Mouse (Mus musculus): ENCODE data around the gene Nfat5.
A peak's percentile ranks its signal among the peaks of the same experiment; 100 is the strongest.

The Nfat5 gene

DNA sequence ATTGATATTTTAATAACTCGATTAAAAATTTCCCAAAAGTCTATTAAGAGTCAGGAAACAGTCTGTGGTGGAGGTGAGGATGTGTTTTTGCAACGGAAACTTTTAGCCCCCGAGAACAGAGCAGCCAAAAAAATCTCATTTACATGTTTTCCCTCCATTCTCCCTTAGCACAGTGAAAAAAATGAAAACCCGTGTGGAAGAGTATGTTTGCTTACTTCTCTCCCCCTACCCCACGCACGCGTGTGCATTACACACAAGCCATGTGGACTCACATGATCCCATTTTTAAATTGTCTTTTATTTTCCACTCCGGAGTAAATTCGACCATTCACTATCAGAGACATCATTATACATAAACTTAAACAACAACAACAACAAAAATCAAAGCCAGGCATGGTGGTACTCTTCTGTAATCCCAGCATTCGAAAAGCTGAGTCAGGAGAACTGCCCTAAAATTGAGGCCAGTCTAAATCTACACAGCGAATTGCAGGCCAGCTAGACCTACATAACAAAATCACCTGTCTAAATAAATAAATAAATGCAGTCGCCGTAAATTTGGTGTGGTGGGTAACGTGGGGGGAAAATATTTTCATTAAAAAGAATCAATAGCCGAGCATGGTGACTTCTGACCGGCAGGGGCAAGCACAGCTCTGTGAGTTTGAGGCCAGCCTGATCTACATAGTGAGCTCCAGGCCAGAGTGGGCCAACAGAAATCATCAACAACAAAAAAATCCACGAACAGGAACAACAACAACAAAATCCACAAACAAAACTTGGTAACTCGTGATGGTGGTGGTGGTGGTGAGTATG, 947 bp upstream of the Nfat5 start:
- peak; percentile 22 for DNase-seq (ENCODE audit: low spot score)

DNA sequence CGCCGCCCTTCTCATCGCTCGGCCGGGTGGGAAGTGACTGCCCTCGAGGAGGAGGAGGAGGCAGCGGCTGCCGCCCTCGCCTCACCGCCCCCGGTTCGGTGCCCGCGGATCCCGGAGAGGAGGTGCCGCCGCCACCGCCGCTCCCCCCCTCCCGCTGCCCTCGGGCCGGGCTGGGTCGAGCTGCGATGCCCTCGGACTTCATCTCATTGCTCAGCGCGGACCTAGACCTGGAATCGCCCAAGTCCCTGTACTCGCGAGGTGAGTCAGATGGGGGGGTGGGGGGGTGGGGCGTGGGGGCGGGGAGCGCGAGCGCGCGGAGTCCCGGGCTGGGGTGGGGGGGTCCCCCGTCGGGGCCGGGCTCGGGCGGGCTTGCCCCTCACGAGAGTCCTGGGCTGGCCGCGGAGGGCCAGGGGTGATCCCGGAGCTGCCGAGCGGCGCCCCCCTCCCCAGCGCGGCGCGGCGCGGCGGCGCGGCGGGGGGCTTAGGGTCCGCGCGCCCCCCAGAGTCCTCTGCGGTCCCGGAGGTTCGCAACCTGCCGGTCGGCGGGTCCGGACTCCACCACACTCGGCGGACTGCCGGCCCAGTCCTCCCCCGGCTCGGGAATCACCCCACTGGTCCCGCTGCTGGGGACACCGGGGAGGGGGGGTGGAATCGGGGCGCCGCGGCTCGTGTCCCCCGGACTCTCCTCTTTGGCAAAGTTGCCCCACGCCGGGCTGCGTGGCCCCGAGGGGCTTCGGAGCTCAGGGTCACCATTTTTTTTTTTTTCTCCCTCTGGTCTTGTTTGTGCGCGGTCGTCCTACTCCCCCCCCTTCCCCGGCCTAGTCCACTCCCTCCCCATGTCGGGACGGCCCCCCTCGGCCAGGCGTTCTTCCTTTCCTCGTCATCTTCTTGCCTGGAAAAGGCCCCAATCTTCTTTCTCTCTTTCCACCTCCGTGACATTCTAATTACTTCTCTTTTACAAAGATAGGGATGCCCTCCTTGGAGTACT, 665 bp downstream of the Nfat5 start:
- DNase-seq (ENCODE audit: low spot score), result peak; percentile 5

DNA sequence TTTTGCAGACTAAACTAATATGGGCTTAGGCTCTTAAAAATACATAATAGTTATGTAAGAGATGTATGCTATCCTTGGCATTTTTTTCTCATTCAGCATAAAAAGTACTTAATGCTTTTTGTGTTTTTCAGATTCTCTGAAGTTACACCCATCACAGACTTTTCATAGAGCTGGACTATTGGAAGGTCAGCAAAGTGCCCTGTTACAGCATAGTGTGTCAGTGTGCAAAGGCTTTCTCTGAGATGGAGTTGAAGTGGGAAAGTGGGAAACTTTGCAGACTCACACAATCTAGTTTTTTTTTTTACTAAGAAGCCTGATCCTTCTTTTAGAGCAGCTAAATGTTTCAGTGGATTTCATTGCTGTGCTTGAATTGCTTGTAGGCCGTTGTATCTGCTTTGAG, 2.2 kb downstream of the Nfat5 start:
- no peak for DNase-seq (ENCODE audit: low spot score)

DNA sequence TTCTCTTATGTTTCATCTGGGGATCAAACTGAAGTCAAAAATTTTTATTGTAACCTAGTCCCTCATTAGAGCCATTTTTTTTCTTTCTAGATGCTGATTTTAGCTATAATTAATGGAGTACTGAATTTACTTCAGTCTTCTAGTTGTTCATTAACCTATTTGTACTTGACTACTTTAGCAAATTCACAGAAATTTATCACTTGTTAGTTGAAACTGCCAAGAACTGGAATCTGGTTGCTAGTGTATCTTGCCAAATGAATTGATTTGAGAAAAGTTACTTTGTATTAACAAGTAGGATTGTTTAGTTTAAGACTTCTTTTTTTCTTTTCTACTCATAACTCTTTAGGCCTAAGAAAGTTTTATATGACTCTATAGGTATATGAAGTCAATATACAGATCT, 18.6 kb downstream of the Nfat5 start:
- DNase-seq (ENCODE audit: low spot score), result no peak

DNA sequence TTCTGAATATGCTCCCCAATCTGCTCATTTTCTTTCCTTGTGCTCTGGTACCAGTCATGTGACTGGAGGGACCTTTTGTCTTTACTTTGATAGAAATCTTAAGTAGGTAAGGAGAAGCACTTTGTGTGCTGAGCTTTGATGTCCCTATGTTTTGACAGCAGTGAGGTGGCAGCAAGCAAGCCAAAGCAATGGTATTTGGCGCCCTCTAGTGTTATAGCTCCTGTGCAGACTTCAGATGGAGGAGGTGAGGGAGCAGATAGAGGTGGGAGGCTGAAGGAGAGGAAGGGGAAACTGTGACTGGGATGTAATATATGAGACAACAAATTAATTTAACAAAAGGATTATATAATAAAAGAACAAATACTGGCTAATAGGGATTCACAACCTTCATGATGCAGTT, 30.9 kb downstream of the Nfat5 start:
- DNase-seq (ENCODE audit: low spot score), result peak; percentile 84

DNA sequence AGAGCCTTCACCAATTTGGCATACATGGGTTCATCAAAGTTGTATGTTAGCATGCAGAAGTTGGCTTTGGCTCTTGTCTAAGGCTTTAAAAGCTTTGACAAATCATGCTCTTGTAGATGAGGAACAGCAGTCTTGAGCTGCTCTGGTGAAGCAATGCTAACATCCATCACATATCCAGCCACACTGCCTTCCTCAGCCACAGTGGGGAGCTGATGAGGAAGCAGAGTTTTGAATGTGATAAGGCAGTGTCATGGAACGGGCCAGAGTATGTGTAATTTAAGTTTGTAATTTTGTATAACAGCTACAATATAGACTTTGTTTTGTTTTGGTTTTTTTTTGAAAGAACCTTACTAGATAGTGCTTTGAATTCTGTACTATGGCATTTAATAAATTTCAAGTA, 36.3 kb downstream of the Nfat5 start:
- DNase-seq (ENCODE audit: low spot score), result no peak

DNA sequence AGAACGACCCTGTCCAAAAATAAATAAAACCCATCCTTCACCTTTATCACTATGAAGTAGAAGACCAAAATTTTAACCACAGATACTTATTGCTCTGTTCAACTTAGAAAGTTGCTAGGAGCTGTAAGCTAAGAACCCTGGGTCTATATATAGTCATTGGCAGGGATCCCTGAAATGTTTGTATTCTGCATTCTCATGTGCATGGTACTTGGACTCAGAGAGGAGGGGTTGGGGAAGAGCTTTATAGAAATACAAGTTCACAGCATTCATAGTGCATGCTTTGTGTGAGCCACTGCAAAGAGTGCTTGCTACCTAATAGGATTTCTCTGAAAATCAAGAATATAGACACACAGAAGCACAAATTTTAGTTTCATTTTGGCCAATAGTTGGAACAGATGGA, 43.2 kb downstream of the Nfat5 start:
- no peak for DNase-seq (ENCODE audit: low spot score)

DNA sequence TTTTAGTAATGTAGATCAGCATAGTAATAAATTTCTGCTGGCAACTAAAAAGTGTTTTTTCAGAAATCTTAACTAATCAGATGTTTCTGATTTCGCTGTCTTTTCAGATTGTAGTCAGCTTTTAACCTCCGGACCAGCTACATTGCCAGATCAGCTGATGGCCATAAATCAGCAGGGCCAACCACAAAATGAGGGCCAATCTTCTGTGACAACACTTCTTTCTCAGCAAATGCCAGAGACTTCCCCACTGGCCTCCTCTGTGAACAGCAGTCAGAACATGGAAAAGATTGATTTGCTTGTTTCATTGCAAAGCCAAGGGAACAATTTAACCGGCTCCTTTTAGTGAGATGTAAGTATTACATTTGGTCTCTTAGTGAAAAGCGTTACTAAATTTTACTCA, 77.0 kb downstream of the Nfat5 start:
- no peak for DNase-seq (ENCODE audit: low spot score)

DNA sequence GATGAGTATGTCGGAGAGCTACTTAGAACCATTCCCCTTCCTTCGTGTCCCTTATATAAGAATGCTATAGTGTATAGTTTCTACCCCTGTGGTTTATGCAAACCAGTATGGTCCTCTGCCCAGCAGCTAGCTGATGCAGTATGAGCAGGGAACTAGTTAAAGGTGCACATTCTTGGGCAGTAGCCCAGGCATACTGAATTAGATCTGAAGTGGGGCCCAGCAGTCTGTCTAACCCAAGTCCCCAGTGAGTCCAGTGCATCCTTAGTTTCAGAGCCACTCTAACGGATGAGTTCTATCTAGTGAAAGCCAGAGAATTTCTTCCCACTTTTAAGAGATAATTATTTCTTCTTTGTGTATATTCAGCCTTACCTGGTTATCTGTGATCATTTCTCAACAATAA, 84.1 kb downstream of the Nfat5 start:
- DNase-seq (ENCODE audit: low spot score), result no peak

DNA sequence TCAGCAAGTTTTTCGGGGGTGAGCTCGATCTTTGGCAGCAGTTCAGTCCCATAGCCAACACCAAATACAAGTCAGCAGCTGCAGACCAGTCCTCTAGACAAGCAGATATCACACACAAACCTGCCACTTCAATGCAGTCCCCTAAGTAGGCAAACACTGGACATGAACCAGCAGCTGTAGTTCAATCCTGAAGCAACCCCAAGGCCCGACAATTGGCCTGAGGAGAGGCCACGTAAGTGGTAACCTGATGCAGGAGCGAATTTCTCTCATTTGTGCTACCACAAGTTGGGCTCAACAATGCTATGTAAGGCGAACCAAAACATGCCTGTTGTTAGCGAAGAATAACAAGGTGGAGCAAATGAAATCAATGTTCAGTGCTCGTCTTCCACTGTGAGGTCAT, 87.5 kb downstream of the Nfat5 start:
- DNase-seq (ENCODE audit: low spot score), result no peak

DNA sequence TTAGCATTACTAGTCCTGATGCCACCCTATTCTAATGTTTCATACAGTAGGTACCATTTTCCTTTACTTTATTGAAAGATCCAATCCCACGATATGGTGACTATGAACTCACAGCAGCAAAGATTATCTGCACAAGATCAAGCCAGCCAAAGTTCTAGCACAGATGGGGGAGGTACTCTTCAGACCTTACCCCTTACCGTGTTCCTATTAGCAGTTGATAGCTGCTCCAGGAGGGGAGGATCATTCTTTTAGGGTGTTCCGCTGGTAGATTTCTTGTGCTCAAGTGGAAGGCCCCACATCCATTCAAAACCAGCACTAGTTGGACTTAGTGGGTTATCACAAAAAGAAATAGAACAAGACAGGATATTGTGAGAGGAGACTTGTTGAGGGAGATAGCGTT, 88.4 kb downstream of the Nfat5 start:
- DNase-seq (ENCODE audit: low spot score), result no peak

DNA sequence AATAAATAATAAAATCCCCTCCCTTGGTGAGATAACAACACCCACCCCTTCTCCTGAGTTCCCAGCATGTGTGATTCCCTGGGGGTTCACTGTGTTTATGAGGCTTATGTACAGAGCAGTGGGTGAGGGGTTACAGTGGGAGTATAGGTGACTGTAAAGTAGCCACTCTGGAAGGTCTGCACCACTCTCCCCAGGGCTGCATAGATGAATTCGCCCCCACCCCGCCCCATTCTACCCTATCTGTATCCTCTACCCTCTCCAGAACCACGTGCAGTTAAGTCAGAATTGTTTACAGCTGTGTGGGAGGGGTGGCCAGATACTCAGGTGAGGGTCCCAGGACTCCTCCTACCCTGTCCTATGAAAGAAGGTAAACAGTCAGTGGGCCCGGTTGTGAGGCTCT, 89.6 kb downstream of the Nfat5 start:
- DNase-seq (ENCODE audit: low spot score), result no peak

DNA sequence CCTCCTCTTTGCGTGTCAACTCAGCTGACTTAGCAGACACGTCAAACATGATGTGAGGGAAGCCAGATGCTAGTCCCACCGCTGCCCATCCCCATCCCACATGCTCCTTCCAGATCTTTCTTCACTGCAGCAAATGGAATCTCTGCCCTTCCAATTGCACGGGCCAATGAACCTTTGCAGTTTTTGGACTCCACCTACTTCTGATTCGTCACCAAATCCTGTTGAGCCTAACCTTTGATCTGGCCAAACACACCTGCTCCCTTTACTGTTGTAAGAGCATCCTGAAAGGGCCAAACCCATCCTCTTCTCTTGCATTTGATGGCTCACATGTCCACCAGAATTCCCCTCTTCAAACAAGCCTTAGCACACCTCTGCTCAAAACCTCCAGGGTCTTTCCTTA, 91.4 kb downstream of the Nfat5 start:
- no peak for DNase-seq (ENCODE audit: low spot score)

DNA sequence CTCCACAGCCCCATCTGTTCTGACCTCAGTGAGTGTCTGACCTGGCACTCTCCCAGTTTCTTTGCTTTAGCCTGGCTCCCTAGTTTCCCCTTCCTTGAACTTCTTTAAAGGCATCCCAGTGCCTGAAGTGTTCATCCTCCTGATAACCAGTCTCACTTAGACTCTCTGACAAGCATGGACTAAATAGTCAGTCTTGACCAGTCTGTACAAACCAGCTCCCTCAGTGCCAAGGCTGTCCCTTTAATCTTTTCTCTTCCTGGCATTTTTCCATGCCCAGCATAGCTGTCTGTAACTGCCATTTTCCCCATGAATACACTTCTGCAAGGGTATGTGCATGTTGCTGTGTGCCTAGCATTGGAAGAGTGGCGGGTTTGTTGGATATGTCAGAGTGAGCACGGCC, 91.8 kb downstream of the Nfat5 start:
- DNase-seq (ENCODE audit: low spot score), result no peak

DNA sequence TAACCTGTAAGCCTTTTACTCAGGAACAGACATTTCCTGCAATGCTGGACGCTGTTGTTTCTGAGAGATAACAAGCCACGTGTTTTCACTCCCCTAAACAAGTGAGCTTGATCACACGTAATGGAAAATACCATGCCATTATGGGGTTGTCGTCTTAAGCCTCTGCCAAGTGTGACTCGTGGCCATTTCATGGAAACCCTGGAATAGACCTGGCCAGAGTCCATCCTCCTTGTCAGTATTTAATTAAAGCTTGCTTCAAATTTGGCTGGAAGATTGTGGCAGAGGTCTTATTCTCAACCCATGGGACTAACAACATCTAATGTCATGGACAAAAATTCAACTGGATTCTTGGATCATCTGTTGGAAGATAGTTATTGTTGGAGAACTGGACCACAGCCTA, 92.9 kb downstream of the Nfat5 start:
- DNase-seq (ENCODE audit: low spot score), result no peak

DNA sequence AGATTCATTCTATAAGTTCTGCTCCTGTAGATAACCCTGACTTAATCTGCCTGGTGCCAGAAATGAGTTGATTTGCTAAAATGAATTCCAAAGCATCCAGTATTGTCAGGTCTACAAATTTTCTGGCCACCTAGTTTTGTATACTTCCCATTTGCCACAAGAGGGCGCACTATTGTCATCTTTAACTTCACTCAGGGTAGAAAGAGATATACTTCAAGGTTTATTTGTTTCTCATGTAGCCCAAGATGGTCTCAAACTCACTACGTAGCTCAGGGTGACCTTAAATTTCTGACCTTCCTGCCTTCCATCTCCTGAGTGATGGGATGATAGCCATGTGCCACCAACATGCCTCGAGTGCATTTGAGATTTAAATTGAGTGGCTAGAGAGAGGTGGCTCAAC, 93.4 kb downstream of the Nfat5 start:
- peak; percentile 4 for DNase-seq (ENCODE audit: low spot score)

DNA sequence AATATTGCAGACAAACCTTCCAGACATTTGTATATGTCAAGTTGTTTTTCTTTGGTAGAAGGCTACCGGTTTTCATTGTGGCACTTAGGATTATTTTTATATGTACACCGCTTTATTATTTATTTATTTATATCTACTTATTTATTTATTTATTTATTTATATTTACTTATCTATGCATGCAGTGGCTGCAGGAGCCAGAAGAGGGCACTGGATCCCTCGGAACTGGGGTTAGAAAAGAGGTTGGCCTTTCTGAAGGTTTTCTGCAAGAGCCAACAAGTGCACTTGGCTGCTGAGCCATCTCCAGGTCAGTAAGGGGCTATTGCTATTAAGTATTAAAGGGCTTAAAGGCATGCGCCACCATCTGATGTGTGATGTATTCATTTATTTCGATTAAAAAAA, 94.6 kb downstream of the Nfat5 start:
- no peak for DNase-seq (ENCODE audit: low spot score)

DNA sequence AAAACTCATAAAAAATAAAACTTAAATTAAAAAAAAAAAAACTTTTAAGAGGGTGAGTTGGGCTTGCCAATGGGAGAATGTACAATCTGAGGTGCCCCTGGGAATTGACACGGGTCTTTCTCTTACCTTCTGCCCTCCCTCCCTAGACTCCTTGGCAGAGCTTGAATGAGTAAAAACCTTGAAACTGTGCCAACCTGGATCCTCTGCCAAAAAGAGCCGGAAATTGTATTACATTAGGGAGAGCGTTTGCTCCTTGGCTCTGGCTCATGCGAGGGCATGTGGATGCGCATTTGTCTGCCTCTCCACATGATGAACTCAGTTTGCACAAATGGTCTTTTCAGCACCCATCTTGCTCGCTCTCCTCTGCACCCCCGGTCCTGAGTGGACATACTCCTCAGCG, 96.3 kb downstream of the Nfat5 start:
- no peak for DNase-seq (ENCODE audit: low spot score)

DNA sequence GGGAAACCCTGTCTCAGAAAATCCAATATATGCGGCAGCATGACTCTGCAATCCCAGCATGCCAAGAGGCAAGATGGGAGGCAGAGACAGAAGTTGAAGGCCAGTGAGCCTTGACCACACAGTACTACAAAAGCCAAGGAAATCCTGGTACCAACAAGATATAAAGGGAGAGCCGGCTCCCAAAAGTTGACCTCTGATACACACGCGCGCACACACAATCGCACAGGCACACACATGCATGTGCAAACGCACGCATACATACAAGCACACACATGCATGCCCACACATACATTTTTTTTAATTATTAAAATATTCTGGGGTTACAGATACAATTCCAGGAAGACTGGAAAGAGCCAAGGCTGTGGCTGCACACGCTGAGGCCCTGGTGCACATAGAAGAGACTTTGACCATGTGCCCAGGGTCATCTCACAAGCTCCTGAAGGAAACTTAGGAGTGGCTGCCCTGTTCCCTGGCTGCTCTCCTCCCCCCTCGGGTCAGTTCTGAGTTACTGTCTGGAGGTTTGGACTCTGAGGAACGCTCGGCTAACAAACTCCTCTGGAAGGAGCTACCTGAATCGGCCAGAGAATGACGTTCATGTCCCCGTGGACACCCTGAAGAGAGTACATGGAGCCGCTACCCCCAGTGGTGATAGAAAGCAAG, 97.3 kb downstream of the Nfat5 start:
- DNase-seq (ENCODE audit: low spot score), result no peak

DNA sequence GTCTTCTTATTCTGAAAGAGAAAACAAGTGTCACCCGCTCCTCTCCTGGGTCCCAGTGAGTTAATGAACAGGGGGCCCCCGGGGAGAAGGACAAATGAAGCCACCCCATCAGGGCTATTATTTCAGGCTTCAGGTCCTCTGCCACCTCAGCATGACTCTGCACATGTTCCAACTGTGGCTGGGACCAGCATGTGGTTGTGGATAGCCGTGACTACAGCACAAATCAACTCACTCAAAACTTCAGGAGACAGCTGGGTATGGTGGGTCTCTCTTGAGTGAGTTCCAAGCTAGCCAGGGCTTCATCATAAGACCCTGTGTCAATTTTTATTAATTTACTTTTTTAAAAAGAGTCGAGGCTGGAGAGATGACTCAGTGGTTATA, 97.9 kb downstream of the Nfat5 start:
- DNase-seq (ENCODE audit: low spot score), result no peak

DNA sequence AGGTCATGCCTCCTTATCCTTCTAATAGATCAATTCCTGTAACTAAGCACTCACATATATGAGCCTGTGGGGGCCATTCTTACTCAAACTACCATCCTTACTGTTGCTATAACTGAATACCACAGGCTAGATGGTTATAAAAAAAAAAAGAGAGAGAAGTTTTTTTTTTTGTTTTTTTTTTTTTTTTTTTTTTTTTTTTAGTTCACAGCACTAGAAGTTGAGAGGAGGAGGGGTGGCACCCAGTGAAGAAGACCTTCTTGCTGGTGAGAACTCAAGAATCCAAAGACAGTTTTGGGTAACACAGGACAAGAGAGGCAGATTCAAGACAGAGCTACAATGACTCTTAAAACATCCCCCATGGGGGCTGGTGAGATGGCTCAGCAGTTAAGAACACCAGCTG, 102.1 kb downstream of the Nfat5 start:
- no peak for DNase-seq (ENCODE audit: low spot score)

DNA sequence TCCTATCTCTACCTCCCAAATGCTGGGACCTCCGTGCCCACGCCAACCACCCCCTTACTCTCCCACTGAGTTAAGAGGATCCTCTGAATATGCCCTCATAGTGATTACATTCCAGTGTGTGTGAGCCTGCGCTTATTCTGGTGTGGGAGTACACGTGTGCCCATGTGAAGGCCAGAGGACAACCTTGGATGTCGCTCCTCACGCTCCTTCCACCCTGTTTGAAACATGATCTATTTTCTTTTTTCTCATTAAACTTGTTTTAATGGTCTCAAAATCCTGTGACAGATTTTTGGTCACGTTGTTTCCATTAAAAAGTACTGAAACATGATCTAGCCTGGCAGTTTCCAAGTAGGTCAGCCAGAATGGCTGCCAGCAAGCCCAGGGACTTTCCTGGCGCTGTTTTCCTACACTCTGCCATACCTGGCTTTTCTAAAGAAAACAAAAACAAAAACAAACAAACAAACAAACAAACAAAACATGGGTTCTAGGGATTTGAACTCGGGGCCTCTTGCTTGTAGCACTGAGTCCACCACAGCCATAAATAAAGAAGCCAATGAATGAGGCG, 102.9 kb downstream of the Nfat5 start:
- DNase-seq (ENCODE audit: low spot score), result no peak
